Mouse (Mus musculus): Measurements from ENCODE around the gene Tnmd.

Gene Tnmd

DNA sequence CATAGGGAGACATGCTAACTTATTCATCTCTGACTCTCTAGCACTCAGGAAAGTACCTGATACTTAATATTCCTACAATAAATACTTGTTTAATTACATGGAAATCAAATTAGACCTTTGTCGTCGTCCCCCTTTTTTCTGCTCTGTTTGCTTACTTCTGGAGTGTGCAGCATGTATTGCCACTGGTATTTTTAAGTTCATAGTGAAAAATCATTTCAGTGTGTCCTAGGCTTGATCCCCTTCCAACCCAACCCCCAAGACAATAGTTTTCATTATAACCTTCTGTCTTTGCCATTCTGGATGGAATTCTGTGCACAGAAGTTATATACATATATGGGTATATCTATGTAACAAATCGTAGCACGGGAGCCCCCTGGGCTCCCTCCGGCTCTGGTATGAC lies at the start of gene Tnmd:
Tnmd (plus strand) TSS at position 301 of the 400 bp plus-strand sequence.
- DNase-seq (ENCODE audit: low spot score) = no peak

DNA sequence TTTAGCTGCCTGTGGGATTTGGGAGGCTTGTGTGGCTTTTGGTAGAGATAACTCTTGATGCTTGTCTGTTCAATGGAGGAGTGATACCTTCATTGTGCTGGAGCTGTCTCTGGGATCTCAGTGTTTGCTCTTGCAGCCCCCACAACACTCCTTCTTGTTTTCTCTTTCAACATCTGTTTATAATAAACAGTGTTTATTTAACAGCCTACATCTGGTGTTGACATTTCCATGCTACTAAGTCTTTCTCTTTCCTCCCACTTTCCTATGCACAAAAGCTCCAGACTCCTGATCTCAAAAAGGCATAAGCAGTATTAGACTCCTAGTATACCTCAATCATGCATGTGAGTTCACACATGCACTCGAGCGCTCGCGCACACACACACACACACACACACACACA lies 2.9 kb downstream of the Tnmd start:
- DNase-seq (ENCODE audit: low spot score) = no peak

DNA sequence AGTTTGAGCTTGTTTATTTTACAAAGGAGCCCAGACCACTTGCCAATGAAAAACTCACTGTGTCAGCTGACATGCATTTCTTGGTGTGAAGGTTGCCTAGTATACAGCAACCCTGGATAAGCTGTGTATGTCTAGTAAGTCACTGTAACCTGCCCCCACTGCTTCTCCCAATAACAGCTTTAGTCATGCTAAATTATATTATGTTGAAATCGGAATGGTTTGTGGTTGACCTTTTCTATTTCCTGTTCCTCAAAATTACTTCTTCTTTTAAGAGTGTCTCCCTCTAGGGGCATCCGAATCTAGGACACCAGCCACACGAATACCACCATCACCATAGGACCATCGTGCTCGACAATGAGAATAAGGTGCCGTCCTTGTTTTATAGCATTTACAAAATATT lies 19.0 kb downstream of the Tnmd start:
- no peak for DNase-seq (ENCODE audit: low spot score)

DNA sequence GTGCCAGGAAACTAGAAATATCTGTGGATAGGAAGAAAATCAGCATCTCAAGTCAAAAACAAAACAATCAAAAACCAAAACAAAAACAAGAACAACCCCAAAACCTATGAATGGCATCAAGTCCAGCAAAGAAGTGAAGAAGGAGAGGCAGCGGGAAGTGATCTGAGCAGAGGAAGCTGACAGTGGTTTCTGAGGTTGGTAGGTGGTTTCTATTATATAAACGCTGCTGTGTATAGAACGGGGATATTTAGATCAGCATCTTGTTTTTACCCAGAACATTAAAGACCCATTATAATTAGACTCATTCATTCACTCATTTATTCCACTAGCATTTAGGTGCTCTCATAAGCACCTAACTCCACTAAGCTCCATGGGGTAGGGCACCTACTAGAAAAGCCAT lies 36.5 kb downstream of the Tnmd start:
- DNase-seq (ENCODE audit: low spot score) = no peak

DNA sequence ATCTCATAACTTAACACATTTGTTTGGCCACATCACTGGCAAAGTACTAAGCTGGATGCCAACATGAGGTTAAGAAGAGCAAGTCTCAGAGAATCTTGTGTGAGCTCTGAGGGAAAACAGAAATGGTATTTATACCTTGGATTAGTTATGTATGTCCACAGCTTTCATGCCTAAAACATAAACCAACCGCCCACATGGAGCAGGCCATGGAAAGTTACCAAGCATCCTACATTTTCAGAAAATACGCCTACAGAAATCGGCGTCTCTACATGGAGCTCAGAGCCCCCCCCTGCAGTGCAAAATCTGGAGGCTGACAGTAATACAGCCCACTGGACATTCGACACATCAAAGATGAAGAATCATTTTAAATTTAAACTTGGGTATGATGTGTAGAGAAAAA lies 37.3 kb downstream of the Tnmd start:
- DNase-seq (ENCODE audit: low spot score) = no peak

DNA sequence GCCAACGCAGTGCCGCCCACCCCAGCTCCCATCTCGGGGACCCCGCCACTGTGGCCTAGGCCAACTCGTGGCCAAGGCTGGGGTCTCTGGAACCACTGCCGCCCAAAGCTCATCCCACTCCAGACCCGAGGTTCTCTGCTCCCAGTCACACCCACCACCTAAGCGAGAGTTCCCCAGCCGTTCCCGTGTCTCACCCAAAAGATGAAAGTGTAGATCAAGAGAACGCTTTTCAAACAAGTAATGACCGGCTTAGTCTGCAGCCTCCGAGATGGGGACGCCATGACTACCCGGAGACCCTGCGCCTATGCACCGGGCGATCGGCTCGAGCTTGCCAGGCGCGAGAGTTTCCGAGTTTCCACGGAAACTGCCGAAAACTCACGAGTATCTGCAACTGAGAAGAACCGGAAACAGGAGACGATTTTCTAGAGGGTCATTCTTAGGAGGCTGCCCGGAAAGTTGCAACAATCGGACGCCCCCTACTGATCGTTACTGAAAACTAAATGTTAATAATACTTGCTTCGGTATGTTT lies 47.3 kb downstream of the Tnmd start, which contains the start of gene Tspan6:
Tspan6 (minus strand) TSS at position 416 of the 529 bp plus-strand sequence.
- DNase-seq (ENCODE audit: low spot score) = peak; percentile 81

DNA sequence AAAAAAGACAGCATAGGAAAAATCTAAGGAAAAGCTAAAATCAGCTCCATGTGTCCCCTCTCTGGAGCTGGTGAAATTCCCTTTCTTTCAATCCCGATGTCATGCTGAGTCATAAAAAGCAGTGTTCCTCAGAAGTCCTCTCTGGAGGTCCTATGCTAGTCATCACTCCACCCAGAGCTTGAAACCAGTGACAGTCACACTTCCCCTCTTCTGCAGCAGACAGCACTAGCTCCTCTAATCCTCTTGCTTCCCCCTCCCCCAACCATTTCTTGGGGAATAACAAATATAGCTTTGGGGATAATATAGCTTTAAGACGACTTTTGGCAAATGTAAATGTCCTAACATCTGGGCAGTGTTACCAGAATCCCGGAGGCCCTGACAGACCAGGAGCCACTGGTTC lies 57.5 kb downstream of the Tnmd start, which contains the start of gene Srpx2:
Srpx2 (plus strand) TSS at position 166 of the 400 bp plus-strand sequence.
- no peak for DNase-seq (ENCODE audit: low spot score)

DNA sequence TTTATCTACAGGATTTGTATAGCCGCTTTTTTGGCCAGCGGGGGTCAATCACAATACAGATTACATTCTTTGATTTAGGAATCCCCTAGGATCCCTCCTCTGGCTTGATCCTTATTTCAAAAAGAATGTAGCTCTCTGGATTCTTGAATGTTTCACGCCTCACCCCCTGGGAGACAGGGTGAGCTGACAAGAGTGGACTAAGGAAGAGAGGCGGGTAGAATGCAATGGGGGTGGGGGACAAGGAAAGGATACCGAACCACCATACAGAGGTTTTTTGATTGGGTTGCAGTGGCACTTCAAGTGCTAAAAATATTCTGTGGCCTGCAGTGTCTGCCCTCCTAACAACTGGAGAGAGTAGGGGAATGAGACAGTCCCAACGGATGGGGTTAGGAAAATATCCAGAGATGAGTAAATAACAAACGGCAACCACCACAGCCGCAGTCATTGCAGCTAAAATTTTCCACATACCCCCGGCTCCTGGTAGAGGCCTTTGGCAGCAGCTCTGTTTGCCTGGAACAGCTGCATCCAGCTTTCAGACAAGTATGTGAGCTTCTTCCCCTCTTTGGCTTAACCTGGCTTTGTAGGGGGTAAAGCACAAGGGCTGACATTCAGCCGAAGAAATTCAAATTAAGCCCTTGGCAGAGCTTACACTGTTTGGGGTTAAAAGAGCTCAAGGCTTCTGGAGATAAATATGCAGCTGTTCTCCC lies 60.8 kb downstream of the Tnmd start:
- no peak for DNase-seq (ENCODE audit: low spot score)

DNA sequence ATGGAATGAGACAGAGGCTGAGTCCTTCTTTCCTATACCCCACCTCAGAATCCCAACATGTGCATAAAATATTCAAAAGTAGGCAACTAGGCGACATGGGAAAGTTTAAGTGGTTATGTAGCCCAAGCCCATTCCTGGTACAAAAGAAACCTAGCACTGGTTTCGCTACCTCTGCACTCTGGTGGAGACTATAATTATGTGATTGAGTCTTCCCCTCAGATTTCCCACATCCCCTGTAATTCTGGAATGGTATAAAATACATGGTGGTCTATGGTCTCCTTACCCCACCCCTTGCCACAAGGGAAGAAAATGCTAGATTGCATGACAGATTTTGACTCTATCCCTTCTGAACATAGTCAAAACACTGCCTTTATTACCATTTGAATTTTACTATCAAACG lies 62.2 kb downstream of the Tnmd start:
- no peak for DNase-seq (ENCODE audit: low spot score)

DNA sequence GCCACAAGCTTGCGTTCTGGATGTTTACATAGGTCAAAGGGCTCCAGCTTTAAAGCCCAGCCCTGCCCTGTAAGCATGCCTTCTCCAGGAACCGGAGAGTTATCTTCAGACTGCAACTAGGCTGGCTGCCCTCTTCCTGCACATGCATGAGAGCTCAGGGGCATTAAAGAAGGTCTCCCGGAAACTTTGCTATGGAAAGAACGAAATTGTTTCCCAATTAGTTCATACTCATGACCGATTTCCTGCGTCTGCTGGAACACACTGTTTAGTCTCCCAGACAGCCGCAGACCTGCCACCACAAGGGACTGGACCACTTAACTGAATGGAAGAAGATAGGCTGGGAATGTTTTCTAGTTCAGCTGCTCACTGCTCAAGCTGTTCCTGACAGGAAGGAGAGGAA lies 63.4 kb downstream of the Tnmd start:
- DNase-seq (ENCODE audit: low spot score) = no peak

All from testis, postnatal 10 days (tissue).